Mouse (Mus musculus) right cerebral cortex, adult 2 months (tissue): ENCODE data around the gene Pah.

ENCODE experiments used
- DNase-seq, 2 experiments: peaks; one replicate each; pipeline ENCODE4 v3.0.0; 2021 to 2022; ENCODE audit warnings: low spot score in 2 of 2

Gene Pah

DNA sequence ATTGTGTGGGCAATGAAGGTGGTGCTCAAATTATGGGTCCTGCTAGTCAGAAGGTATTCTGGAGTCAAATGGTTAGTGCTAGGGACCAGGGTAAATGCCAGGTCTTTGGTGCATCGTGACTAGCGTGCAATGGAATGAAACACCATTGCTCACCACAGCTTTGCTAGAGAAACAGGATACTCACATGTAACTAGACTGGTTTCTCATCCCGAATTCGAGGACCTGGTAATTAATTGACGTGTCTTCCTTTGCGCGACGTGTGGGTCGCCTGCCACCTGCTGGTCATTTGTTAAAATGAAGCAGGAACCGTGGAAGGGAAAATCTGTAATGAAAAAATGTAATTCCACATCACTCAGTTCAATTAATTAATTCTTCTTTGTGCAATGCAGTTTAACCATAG lies 17.6 kb upstream of the Pah start:
- DNase-seq = peak; percentile 73 to 76

GRCm38 (mm10) chr10:87508581-87508980 lies 13.0 kb upstream of the Pah start:
- peak in 1 of 2 experiments; percentile 51 for DNase-seq

- no peak for DNase-seq
Observed at GRCm38 (mm10) chr10:87513052-87513451, 8.5 kb upstream of the Pah start.

- DNase-seq = no peak
Observed at GRCm38 (mm10) chr10:87518585-87518984, 3.0 kb upstream of the Pah start.

- DNase-seq = no peak
Observed at GRCm38 (mm10) chr10:87520401-87521116, 1.0 kb upstream of the Pah start.

GRCm38 (mm10) chr10:87534172-87534571 lies 12.6 kb downstream of the Pah start:
- DNase-seq = no peak

- DNase-seq = no peak
Observed at GRCm38 (mm10) chr10:87545759-87546158, 24.2 kb downstream of the Pah start.

DNA sequence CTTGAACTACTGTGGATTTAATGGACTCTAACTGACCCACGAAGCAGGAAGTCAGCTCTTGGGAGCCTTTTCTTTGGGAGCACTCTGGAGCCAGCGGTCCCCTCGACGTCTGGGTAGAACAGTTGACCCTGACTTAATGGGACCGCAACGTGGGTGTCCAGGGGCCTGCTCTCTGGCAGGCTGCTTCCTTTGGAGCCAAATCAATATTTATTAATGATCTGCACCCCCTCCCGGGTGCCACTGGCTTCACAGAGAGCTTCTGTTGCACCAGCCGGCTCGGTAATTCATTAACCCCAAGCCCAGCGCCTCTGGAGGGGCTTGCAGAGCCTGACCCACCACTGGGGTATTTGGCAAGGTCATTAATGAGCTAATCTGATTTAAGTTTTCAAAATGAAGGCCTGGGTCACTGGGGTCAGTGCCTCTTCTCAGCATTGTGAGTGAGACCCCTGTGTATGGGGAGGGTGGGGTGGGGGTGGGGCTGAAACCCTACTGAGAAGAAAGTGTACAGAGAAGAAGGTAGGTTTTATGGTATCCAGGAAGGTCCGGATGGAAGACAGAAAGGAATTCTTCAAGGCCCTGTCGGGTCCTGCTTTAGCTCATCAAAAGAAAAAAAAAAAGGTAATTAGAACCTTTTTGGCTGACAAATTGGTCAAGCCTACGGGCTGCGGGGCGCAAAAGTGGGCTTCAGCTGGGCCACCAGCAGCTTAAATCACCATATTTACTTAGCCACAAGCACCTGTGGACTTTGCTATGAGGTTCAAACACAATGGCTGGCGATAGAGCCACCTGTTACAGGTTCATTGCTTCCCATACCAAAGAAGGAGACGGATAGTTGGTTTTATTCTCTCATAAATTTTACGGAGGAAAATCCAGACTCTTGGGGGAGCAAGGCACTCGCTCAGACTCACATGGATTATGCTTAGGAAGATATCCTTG lies 25.0 kb downstream of the Pah start:
- DNase-seq = no peak

DNA sequence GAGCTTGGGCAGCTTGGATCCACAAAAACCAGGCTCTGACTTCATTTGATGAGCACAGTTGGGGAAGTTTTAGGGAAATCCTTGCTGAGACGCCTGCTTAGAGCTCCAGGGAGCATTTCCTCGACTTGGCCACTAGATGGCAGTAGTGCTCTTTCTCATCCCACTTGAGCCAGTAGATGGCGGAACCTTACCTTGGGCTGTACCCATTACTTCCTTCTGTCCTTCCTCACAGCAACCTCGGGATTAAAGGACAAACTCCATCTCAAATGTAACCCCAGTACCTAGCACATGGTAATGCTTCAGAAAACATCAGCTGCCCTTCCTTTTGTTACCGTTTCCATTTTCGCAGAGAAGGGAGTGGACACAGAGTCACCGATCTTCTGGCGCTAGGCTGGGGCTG lies 31.1 kb downstream of the Pah start:
- DNase-seq = peak; percentile 49 to 58

DNA sequence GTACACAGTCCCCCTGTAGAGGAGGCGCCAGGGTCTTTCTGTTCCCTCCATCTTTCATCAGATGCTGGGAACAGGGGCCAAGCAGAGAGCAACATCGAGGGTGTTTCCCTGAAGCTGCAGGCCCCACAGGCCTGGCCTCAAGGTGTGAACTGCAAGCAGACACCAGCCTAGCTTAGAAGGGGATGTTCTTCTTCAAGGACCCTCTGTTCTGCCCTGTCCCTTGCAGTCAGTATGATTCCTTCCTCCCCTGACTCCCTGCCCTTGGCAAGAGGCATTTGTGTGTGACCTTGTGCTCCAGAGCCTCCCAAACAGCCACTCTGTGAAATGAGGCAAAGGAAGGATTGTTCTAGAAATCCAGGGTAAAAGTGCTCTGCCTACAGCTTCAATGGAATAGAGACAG lies 34.8 kb downstream of the Pah start:
- no peak for DNase-seq

GRCm38 (mm10) chr10:87563818-87564217 lies 42.2 kb downstream of the Pah start:
- no peak for DNase-seq

DNA sequence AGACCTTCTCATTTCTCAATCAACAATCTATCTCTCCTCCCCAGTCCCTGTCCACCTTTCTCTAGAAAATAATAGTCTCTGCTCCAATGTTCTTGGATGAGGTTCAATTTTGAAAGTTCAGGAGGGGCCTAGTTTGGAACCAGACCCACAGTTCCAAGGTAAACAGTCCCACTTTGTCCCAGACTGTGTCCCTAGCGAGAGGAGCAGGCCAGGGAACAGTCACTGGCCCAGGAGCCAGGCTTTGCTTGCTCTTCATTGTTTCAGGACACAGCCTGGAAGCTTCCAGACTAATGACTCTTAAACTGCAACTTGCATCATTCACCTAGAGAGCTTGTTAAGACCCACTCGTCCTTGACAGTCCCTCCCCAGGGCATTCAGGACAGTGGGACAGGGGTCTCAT lies 44.1 kb downstream of the Pah start:
- no peak for DNase-seq

- DNase-seq = no peak
Observed at GRCm38 (mm10) chr10:87572500-87572899, 50.9 kb downstream of the Pah start.

GRCm38 (mm10) chr10:87586696-87587095 lies 65.1 kb downstream of the Pah start:
- no peak for DNase-seq

DNA sequence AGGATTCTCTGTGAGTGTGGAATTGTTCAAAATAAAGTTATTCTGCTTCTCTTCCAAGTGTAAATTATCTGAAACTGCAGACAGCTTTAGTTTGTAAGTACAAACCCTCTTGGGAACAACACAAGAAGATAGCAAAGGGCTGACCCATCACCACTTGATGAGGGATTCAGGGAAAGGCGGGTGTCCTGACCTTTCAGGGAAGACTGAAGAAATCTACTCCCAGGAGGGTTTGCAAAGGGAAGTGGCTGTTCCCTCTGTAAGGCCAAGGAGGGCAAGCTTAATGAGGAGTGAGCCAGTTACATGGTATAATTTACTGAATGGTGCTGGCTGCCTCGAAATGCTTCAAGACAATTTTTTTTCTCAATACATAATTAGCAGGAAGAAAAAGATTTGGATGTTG lies 72.3 kb downstream of the Pah start:
- no peak for DNase-seq

DNA sequence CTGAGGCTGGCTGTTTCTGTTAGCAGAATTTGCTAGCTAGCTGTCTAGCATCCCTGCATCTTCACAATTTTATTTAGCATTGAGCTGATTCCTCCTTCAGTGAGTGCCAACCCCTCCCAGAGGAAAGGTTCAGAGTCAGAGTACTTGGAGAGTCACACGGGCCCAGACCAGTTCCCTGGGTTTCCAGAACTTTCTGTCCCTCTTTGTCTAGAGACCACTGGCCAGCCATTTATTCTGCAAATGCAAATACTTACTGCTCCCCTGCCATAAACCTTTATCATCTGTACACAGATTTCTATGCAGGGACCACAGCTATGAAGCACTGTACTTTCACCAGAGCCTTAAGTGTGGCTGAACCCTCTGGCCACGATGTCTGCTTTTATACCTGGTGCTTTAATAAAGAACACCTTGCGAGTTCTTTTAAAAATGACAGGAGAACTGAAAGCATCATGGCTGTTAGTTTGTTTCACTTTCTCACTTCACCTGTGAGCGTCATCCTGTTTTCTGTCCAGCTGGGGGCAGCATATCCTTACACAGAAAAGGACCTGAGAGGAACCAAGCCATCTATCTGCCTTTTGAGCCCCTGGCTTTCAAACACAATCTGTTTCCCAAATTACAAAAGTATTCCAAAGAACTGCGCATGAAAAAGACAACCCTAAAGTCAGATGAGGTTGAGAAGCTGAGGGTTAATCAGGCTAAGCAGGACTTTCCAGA lies 74.9 kb downstream of the Pah start:
- DNase-seq = peak; percentile 58 to 62

DNA sequence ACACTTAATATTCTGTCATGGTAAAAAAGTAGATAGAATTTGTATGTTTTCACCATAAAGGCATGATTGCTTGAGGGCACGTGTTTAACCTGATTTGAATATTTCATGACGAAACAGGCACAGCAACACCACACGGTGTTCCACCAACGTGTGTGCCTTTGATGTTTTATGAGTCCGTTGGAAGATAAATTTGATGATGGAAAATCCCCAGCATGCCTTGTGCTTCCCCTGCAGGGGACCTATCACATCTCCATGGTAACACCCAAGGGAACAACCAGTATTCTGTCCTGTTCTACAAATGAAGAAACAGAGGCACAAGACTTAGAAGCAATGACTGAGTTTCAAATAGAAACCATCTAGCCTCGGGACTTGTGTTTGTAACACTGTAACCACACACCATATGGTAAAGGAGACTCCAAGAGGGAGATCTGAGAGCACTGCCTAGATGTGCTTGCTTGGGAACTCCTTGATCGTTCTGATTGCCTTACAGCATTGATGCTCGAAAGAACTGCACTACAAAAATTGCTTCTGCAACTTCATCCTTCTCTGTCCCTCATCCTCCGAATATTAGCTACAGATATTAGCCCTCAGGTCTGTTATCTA lies 75.6 kb downstream of the Pah start:
- DNase-seq = peak; percentile 26

DNA sequence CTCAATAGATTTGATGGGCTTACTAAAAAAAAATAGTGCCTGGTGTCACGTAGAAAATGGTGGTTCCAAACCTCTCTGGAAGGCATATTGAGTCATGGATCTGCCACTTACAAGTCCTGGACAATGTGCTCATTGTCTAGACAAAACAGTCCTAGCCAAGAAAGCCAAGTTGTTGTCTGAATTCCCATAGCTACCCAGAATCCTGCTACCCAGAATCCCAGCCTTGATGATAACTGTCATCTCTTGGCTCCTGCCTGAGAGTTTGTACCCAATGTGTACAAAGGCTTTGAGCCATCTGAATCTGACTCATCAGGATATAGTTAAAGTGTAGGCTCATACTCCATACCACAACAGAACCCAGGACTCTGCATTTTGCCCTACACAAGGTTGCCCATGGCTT lies 80.6 kb downstream of the Pah start:
- DNase-seq = no peak

- no peak for DNase-seq
Observed at GRCm38 (mm10) chr10:87625196-87625595, 103.6 kb downstream of the Pah start.
